Mouse (Mus musculus) heart, embryonic 16.5 days (tissue): ENCODE measurements around the gene Fam78b. TPM values are rescaled to one million over a fixed set of nuclear protein-coding genes. Genes with fewer than 3 reads are reported as not detected.

Experiments used
- ATAC-seq: fragments of 200-750 bp; cut with Nextera tagmentation; replicated peaks from 2 replicates; pipeline ENCODE4 v1.8.0; 2017; ENCODE audit warnings: moderate number of reproducible peaks; ENCODE audit not compliant: insufficient read depth, low FRiP score; ENCODE audit errors: extremely low read depth
- H3K27ac ChIP-seq: fragments of 300-500 bp; sonication (generic); 2 replicates; pipeline ENCODE4 v1.5.1; 2014; ENCODE audit warnings: mild to moderate bottlenecking, low read length, control low read depth, moderate library complexity
- H3K27me3 ChIP-seq: fragments of 300-500 bp; sonication (generic); 2 replicates; pipeline ENCODE4 v1.6.1; 2014; ENCODE audit warnings: low read length, mixed read lengths; ENCODE audit not compliant: control insufficient read depth, insufficient read depth
- H3K36me3 ChIP-seq: fragments of 300-500 bp; sonication (generic); 2 replicates; pipeline ENCODE4 v1.6.1; 2014; ENCODE audit not compliant: control insufficient read depth, insufficient read depth
- H3K4me1 ChIP-seq: fragments of 300-500 bp; sonication (generic); 2 replicates; pipeline ENCODE4 v1.6.1; 2014; ENCODE audit warnings: low read length, mixed read lengths; ENCODE audit not compliant: control insufficient read depth, insufficient read depth
- H3K4me2 ChIP-seq: fragments of 300-500 bp; sonication (generic); 2 replicates; pipeline ENCODE4 v1.6.1; 2014; ENCODE audit warnings: low read depth, mild to moderate bottlenecking, control low read depth, low read length
- H3K4me3 ChIP-seq: fragments of 300-500 bp; sonication (generic); 2 replicates; pipeline ENCODE4 v1.5.1; 2014; ENCODE audit warnings: mild to moderate bottlenecking, control low read depth, low read length
- H3K9ac ChIP-seq: fragments of 300-500 bp; sonication (generic); 2 replicates; pipeline ENCODE4 v1.6.1; 2014; ENCODE audit warnings: low read length, control low read depth
- H3K9me3 ChIP-seq: fragments of 300-500 bp; sonication (generic); replicated peaks from 2 replicates; pipeline ENCODE4 v1.6.1; 2016; ENCODE audit warnings: low read length; ENCODE audit not compliant: control insufficient read depth
- WGBS: fragments of 180-500 bp; shearing (Covaris S2); extraction: QIAGEN DNeasy Blood & Tissue Kit; methylation state at CpG from one replicate; pipeline ENCODE4 v1.1.7; 2014; 5-methylcytosine and 5-hydroxymethylcytosine counted together
- polyA plus RNA-seq: library from polyadenylated mRNA; unstranded; fragments of >200 nt; fragmentation: Nextera tagmentation; extraction: Ambion mirVana; gene quantifications from 2 replicates; pipeline ENCODE4 v1.2.1, GENCODE M21; 2015

The Fam78b gene
- polyA plus RNA-seq, 1 experiment from 2014 or later: 0.11 TPM

- no peak overlapping the region for H3K9ac ChIP-seq
- no peak overlapping the region for H3K27ac ChIP-seq
- no peaks in the 10 kb centered on the region for H3K27me3 ChIP-seq
- 77% methylated on average over 10 of the region's 10 CpGs for WGBS
- no peaks in the 10 kb centered on the region for H3K4me1 ChIP-seq
- ATAC-seq: no peak
- H3K4me2 ChIP-seq: no peak overlapping the region
- H3K36me3 ChIP-seq: no peaks in the 10 kb centered on the region
- H3K4me3 ChIP-seq: no peak overlapping the region
- no peaks in the 10 kb centered on the region for H3K9me3 ChIP-seq
Measured at GRCm38 (mm10) chr1:167094589-167095148, 93.5 kb downstream of the Fam78b start.

GRCm38 (mm10) chr1:167098741-167099140 is 97.5 kb downstream of the Fam78b start:
- Histone ChIP-seq H3K4me1 (no peaks in the 10 kb centered on the region), H3K27ac (no peak overlapping the region), H3K9ac (no peak overlapping the region), H3K4me2 (no peak overlapping the region), H3K36me3 (no peaks in the 10 kb centered on the region), H3K27me3 (no peaks in the 10 kb centered on the region), H3K4me3 (no peak overlapping the region), H3K9me3 (no peaks in the 10 kb centered on the region)
- no peak for ATAC-seq
- 70% methylated on average over 7 of the region's 7 CpGs for WGBS

- Histone ChIP-seq H3K4me3 (no peak overlapping the region), H3K4me2 (no peak overlapping the region), H3K9ac (no peak overlapping the region), H3K9me3 (no peaks in the 10 kb centered on the region), H3K4me1 (no peaks in the 10 kb centered on the region), H3K27ac (no peak overlapping the region), H3K36me3 (no peaks in the 10 kb centered on the region), H3K27me3 (no peaks in the 10 kb centered on the region)
- WGBS: 70% methylated on average over 8 of the region's 8 CpGs
- ATAC-seq: no peak
Measured at GRCm38 (mm10) chr1:167102046-167102445, 100.8 kb downstream of the Fam78b start.

- ATAC-seq: no peak
- H3K4me3 ChIP-seq: no peak overlapping the region
- no peak overlapping the region for H3K27ac ChIP-seq
- H3K4me1 ChIP-seq: no peaks in the 10 kb centered on the region
- H3K4me2 ChIP-seq: no peak overlapping the region
- no peaks in the 10 kb centered on the region for H3K9me3 ChIP-seq
- H3K36me3 ChIP-seq: no peaks in the 10 kb centered on the region
- WGBS: 66% methylated on average over 9 of the region's 9 CpGs
- no peaks in the 10 kb centered on the region for H3K27me3 ChIP-seq
- H3K9ac ChIP-seq: no peak overlapping the region
Measured at GRCm38 (mm10) chr1:167102566-167102965, 101.3 kb downstream of the Fam78b start.

GRCm38 (mm10) chr1:167104956-167105626 is 103.9 kb downstream of the Fam78b start:
- no peak overlapping the region for H3K9ac ChIP-seq
- H3K27ac ChIP-seq: no peak overlapping the region
- H3K27me3 ChIP-seq: no peaks in the 10 kb centered on the region
- ATAC-seq: no peak
- no peaks in the 10 kb centered on the region for H3K4me1 ChIP-seq
- no peaks in the 10 kb centered on the region for H3K36me3 ChIP-seq
- H3K4me2 ChIP-seq: no peak overlapping the region
- WGBS: 54% methylated on average over 5 of the region's 5 CpGs
- no peak overlapping the region for H3K4me3 ChIP-seq
- H3K9me3 ChIP-seq: 0 out of 2 replicates have a peak, but pooled peaks cover 2% of the 10 kb centered on the region

- ATAC-seq: no peak
- Histone ChIP-seq H3K9ac (no peak overlapping the region), H3K4me3 (no peak overlapping the region), H3K4me2 (no peak overlapping the region), H3K9me3 (0 out of 2 replicates have a peak, but pooled peaks cover 4% of the 10 kb centered on the region), H3K27ac (no peak overlapping the region), H3K4me1 (no peaks in the 10 kb centered on the region), H3K27me3 (no peaks in the 10 kb centered on the region), H3K36me3 (no peaks in the 10 kb centered on the region)
- 67% methylated on average over 4 of the region's 4 CpGs for WGBS
Measured at GRCm38 (mm10) chr1:167105916-167106315, 104.7 kb downstream of the Fam78b start.

GRCm38 (mm10) chr1:167108973-167109509 is 107.8 kb downstream of the Fam78b start:
- no peak for ATAC-seq

GRCm38 (mm10) chr1:167114363-167115050 is 113.3 kb downstream of the Fam78b start:
- H3K4me2 ChIP-seq: no peak overlapping the region
- H3K36me3 ChIP-seq: no peaks in the 10 kb centered on the region
- no peaks in the 10 kb centered on the region for H3K27me3 ChIP-seq
- WGBS: 50% methylated on average over 4 of the region's 4 CpGs
- H3K27ac ChIP-seq: no peak overlapping the region
- H3K4me3 ChIP-seq: no peak overlapping the region
- ATAC-seq: no peak
- no peaks in the 10 kb centered on the region for H3K4me1 ChIP-seq
- no peak overlapping the region for H3K9ac ChIP-seq
- 0 out of 2 replicates have a peak, but pooled peaks cover 2% of the 10 kb centered on the region for H3K9me3 ChIP-seq

More at GRCm38 (mm10) chr1:167108973-167109509, 107.8 kb downstream of the Fam78b start:
- Histone ChIP-seq H3K9me3 (0 out of 2 replicates have a peak, but pooled peaks cover 4% of the 10 kb centered on the region), H3K4me2 (no peak overlapping the region), H3K36me3 (no peaks in the 10 kb centered on the region), H3K27me3 (no peaks in the 10 kb centered on the region), H3K4me1 (no peaks in the 10 kb centered on the region), H3K4me3 (no peak overlapping the region), H3K27ac (no peak overlapping the region), H3K9ac (no peak overlapping the region)
- WGBS: 78% methylated on average over 8 of the region's 8 CpGs

- Histone ChIP-seq H3K36me3 (no peaks in the 10 kb centered on the region), H3K9ac (no peak overlapping the region), H3K4me2 (no peak overlapping the region), H3K9me3 (0 out of 2 replicates have a peak, but pooled peaks cover 2% of the 10 kb centered on the region), H3K4me3 (no peak overlapping the region), H3K4me1 (no peaks in the 10 kb centered on the region), H3K27ac (no peak overlapping the region), H3K27me3 (no peaks in the 10 kb centered on the region)
- WGBS: 19% methylated on average over 4 of the region's 4 CpGs
- ATAC-seq: no peak
Measured at GRCm38 (mm10) chr1:167115121-167115520, 113.9 kb downstream of the Fam78b start.
